Mouse (Mus musculus) inflammation-experienced regulatory T-cells, adult 16 weeks (primary cell): ENCODE data around the gene Tlk2. TPM values are rescaled to one million over a fixed set of nuclear protein-coding genes. Genes with fewer than 3 reads are reported as not detected.

ENCODE experiments used
- polyA plus RNA-seq: library from polyadenylated mRNA; unstranded; fragments of 100-300 nt; shearing (Covaris generic); gene quantifications from one replicate; pipeline ENCODE4 v1.2.1, GENCODE M21; 2017

Tlk2 gene
- polyA plus RNA-seq, result 13.6 TPM

DNA sequence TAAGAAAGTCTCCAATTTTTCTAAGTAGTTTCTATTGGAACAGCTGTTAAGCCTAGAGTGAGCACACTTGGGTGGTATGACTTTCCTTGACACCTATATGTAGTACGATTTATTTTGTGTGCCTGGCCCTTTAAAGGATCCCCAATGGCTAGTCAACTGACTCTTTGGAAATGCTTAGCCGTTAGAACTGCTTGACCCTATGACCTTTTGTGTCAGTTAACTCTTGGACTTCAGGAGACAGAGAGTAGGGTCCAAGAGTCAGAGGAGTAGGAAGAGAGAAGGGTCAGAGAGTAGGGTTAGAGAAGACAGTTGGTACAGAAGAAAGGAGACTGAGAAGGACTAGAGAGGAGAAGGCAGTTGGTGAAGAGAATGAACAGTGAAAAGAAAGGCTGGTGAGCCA lies at the start of gene Tlk2:
TSS of gene Tlk2 (plus strand) at position 292 of the 400 bp plus-strand sequence.

GRCm38 (mm10) chr11:105146593-105146992 lies 32.0 kb upstream of the Tlk2 start, which contains the start of gene Gm10842:
TSS of gene Gm10842 (plus strand) at chr11:105146893.

GRCm38 (mm10) chr11:105292124-105293071 lies 113.8 kb downstream of the Tlk2 start, which contains the start of gene Mrc2:
TSS of gene Mrc2 (plus strand) at chr11:105292643.

Other genes with a start within 250 kb of the Tlk2 start
- not detected for gene Efcab3, start 115.2 kb upstream of the Tlk2 start, polyA plus RNA-seq
- gene Mettl2, start 52.4 kb upstream of the Tlk2 start, polyA plus RNA-seq, result 29.0 TPM
- gene Gm10842, start 31.9 kb upstream of the Tlk2 start, polyA plus RNA-seq, result not detected
- not detected for gene Mrc2, start 113.8 kb downstream of the Tlk2 start, polyA plus RNA-seq